Mouse (Mus musculus) limb, embryonic 15.5 days (tissue): ENCODE results near the gene Cdk10. TPM values are rescaled to one million over a fixed set of nuclear protein-coding genes. Genes with fewer than 3 reads are reported as not detected.

ENCODE experiments used
- ATAC-seq: fragments of 200-750 bp; cut with Nextera tagmentation; 2 replicates; pipeline ENCODE4 v1.8.0; 2017; ENCODE audit warnings: low read depth, moderate TSS enrichment; ENCODE audit not compliant: insufficient number of reproducible peaks, low FRiP score, low TSS enrichment
- H3K27ac ChIP-seq: fragments of 300-500 bp; sonication (generic); 2 replicates; pipeline ENCODE4 v1.5.1; 2015; ENCODE audit warnings: moderate library complexity, mild to moderate bottlenecking, inconsistent platforms
- H3K27me3 ChIP-seq: fragments of 300-500 bp; sonication (generic); 2 replicates; pipeline ENCODE4 v1.6.1; 2015; ENCODE audit warnings: inconsistent platforms
- H3K36me3 ChIP-seq: fragments of 300-500 bp; sonication (generic); 2 replicates; pipeline ENCODE4 v1.6.1; 2015; ENCODE audit warnings: inconsistent platforms
- H3K4me1 ChIP-seq: fragments of 300-500 bp; sonication (generic); 2 replicates; pipeline ENCODE4 v1.6.1; 2015; ENCODE audit warnings: inconsistent platforms
- H3K4me2 ChIP-seq: fragments of 300-500 bp; sonication (generic); 2 replicates; pipeline ENCODE4 v1.6.1; 2015; ENCODE audit warnings: mild to moderate bottlenecking, inconsistent platforms
- H3K4me3 ChIP-seq: fragments of 300-500 bp; sonication (generic); 2 replicates; pipeline ENCODE4 v1.5.1; 2015; ENCODE audit warnings: mild to moderate bottlenecking, inconsistent platforms
- H3K9ac ChIP-seq: fragments of 300-500 bp; sonication (generic); 2 replicates; pipeline ENCODE4 v1.6.1; 2015; ENCODE audit warnings: inconsistent platforms
- H3K9me3 ChIP-seq: fragments of 300-500 bp; sonication (generic); 2 replicates; pipeline ENCODE4 v1.6.1; 2016; ENCODE audit warnings: inconsistent platforms
- WGBS: fragments of 180-500 bp; shearing (Covaris S2); methylation state at CpG from one replicate; pipeline ENCODE4 v1.1.7; 2015; 5-methylcytosine and 5-hydroxymethylcytosine counted together
- polyA plus RNA-seq: library from polyadenylated mRNA; unstranded; fragments of >200 nt; fragmentation: Nextera tagmentation; extraction: Ambion mirVana; gene quantifications from 2 replicates; pipeline ENCODE4 v1.2.1, GENCODE M21; 2015

Cdk10 gene
- polyA plus RNA-seq, 1 experiment from 2014 or later: 30.0 TPM

DNA sequence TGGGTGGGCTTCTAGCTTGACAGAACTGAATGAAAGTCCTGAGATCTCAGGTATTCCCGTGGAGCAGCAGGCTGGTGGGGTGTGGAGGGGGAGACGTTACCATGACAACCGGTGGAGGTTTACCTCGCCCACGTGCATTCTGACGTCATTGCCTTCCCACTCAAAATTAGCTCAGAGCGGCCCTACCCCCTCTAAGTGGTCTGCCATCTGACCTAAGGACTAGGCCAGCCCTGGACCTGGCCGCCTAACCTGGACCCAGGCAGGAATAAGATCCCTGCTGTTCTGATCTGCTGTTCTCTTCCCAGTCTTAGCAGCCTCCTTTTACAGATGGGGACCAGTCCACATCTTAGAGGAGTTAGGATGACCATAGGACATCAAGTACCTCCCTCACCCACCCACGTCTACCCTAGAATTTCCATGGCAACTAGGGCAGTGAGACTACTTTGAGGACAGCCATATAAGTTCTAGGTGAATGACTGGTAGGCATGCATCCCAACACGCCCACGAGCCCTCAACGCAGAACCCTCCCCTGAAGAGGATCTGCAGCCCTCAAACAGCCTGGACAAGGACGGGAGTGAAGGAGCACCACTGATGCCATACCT lies 10.4 kb downstream of the Cdk10 start:
- peak overlapping the region; percentile 51 for H3K9ac ChIP-seq
- H3K4me3 ChIP-seq: peak overlapping the region; percentile 54
- no peak for ATAC-seq
- no peak overlapping the region for H3K27ac ChIP-seq
- H3K4me2 ChIP-seq: peak overlapping the region; percentile 94
- peaks cover 5% of the 10 kb centered on the region; the same call in 1 of the 2 replicates for H3K36me3 ChIP-seq
- peaks cover 29% of the 10 kb centered on the region for H3K4me1 ChIP-seq
- no peaks in the 10 kb centered on the region for H3K9me3 ChIP-seq
- 29% methylated on average over 13 of the region's 13 CpGs for WGBS
- H3K27me3 ChIP-seq: peaks cover 32% of the 10 kb centered on the region

DNA sequence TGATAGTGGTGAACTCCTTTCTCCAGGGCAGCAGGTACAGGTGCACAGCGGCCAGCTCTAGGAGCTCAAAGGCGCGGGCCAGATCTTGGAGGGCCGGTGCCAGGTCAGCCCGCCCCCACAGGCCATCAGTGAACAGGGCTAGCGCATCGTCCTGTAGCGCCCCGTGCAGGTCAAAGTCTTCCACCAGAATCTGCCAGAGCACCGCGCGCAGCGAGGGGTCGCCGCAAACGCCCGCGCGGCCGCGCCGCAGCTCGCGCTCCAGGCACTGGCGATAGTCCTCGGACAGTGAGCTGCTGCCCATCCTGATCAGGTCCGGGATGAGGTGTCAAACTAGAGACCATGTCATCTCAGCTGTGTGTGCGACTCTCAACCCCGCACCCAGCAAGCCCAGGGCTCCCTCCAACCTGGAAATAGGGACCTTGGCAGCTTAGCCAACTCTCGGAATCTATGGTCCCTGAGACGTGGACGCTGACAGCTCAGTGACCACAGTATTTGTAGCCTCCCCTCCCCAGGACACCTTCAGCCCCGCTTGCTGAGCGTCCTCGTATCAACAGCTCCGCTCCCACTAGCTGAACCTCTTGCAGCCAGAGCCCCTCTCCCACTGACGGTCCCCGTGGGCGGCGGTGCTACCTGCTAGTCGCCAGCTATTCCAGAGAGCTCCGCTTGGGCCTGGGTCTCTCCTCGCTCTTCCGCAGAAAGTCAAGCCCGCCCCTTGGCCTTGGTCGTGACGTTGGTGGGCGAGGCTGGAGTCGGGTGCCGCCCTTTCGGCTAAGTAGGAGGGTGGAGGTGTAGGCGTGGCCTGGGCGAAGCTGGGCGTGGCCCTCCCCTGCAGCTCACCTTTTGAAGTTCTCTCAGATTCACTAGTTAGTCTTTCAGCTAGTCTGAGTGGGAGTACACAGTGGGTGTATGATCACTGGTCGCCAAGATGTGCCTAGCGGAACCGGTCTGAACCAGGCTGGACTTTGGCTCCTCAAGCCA lies 11.2 kb downstream of the Cdk10 start, which contains the start of gene Spata2l:
Gene Spata2l, minus strand, starts transcription at position 714 of the 978 bp plus-strand sequence.
- H3K27me3 ChIP-seq: peaks cover 32% of the 10 kb centered on the region
- no peaks in the 10 kb centered on the region for H3K36me3 ChIP-seq
- H3K4me2 ChIP-seq: peak within 1 kb of the TSS; percentile 94
- 2% methylated on average over 57 of the region's 57 CpGs for WGBS
- peak within 1 kb of the TSS; percentile 54 for H3K4me3 ChIP-seq
- H3K9ac ChIP-seq: peak within 1 kb of the TSS; percentile 51
- H3K4me1 ChIP-seq: peaks cover 29% of the 10 kb centered on the region
- peak; percentile 70 for ATAC-seq
- H3K27ac ChIP-seq: no peak within 1 kb of the TSS
- no peaks in the 10 kb centered on the region for H3K9me3 ChIP-seq

DNA sequence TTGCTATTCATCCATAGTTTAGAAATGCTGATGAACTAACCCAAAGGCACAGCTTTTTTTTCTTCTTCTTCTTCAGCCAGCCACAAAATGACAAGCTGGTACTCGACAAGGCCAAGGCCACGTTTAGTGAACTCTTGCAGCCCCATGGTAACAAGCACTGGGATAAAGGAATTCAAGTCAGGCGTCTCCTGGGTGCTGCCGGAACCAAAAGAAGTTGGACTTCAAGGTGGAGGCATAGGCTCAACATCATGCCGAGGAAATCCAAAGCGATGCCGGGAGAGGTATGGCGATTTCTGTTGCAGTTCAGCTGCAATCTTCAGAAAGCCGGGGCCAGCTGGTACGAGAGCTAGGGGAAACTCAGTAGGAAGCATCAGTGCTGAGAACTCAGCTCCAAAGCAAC lies 14.8 kb downstream of the Cdk10 start:
- Histone ChIP-seq H3K36me3 (peaks cover 30% of the 10 kb centered on the region), H3K9ac (no peak overlapping the region), H3K4me3 (no peak overlapping the region), H3K4me2 (no peak overlapping the region), H3K27ac (no peak overlapping the region), H3K27me3 (peaks cover 13% of the 10 kb centered on the region), H3K4me1 (peaks cover 18% of the 10 kb centered on the region), H3K9me3 (no peaks in the 10 kb centered on the region)
- 89% methylated on average over 10 of the region's 10 CpGs for WGBS
- ATAC-seq: no peak

DNA sequence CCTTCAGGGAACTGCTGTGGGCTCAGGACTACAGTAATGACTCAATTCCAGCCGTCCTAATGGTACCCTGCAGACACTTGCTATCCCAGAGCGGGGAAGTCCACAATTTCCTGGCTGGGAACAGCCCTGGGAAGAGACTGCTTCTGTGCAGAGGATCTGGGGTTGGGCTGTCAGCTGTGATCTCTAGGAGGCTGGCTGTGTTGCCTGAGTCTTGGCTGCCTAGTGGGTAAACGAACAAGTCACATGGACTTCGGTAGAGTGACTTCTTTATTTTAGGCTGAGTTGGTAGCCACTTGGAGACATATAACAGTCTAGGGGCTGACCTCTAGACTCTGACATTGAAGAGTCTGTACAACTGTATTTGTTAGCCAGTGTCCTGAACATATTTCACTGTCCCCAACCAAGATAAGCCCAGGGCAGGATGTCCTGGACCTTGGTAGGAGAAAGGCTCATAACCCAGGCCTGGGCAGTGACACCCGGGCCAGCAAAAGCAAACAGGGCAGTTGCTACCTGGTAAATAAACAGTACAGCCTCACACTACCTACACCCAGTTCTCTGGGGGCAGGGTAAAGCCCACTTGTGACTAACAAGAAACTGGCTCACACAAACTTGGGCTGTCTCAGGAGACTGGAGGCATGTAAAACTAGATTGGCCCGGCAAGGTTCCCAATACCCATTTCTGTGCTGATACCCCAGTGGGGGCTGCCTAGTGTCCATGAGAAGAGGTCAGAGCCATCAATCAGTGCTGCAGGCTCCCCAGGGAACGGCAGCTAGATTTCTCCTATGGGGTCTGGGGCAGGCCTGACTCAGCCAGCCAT lies 17.7 kb downstream of the Cdk10 start:
- Histone ChIP-seq H3K4me1 (no peaks in the 10 kb centered on the region), H3K9me3 (no peaks in the 10 kb centered on the region), H3K4me3 (no peak overlapping the region), H3K9ac (no peak overlapping the region), H3K36me3 (peaks cover 59% of the 10 kb centered on the region), H3K27me3 (no peaks in the 10 kb centered on the region), H3K27ac (no peak overlapping the region), H3K4me2 (no peak overlapping the region)
- 80% methylated on average over 7 of the region's 7 CpGs for WGBS
- ATAC-seq: no peak

DNA sequence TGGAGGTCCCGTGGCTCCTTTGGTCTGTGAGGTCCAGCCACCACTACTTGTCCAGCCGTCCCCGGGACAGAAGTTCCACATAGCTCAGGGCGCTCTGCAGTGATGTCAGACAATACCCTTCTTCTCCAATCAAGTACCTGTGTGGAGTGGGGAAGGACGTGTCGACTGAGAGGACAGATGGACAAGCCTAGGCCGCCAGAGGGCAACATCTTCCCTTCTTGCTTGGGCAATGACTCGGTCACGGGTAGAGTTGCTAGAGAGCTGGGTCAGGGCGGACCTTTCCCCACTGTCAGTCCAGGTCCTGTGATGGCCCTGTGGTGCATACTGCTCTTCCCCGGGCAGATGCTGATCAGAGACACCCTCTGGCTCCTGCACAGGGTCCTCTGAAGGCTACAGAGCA lies 18.4 kb downstream of the Cdk10 start:
- Histone ChIP-seq H3K27me3 (no peaks in the 10 kb centered on the region), H3K36me3 (peaks cover 66% of the 10 kb centered on the region), H3K9ac (no peak overlapping the region), H3K27ac (no peak overlapping the region), H3K4me1 (no peaks in the 10 kb centered on the region), H3K4me2 (no peak overlapping the region), H3K4me3 (no peak overlapping the region), H3K9me3 (no peaks in the 10 kb centered on the region)
- ATAC-seq: 0 out of 2 replicates have a peak, but pooled peaks have one; percentile 42
- 65% methylated on average over 11 of the region's 11 CpGs for WGBS

DNA sequence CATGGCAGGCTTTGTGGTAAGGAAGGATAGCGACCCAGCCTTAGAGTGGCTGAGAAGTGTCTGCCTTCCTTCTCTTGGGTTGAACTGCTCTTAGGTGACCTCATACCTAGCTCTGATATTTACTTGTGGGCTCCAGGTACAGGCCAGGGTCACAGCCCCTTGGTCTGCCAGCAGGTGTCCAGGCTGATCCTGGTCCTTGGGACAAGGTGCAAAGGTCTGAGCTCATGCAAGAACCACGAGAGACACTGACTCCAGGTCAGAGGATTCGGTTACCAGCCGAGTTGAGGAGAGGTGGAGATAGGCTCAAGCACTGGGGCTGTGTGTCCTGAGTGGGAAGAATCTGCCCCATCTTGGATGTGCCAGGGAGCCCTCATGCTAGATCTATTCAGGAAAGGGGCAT lies 19.7 kb downstream of the Cdk10 start:
- H3K36me3 ChIP-seq: peaks cover 79% of the 10 kb centered on the region
- H3K27me3 ChIP-seq: no peaks in the 10 kb centered on the region
- 90% methylated on average over 4 of the region's 4 CpGs for WGBS
- H3K27ac ChIP-seq: no peak overlapping the region
- no peaks in the 10 kb centered on the region for H3K9me3 ChIP-seq
- no peak for ATAC-seq
- H3K4me1 ChIP-seq: no peaks in the 10 kb centered on the region
- H3K4me3 ChIP-seq: no peak overlapping the region
- no peak overlapping the region for H3K9ac ChIP-seq
- no peak overlapping the region for H3K4me2 ChIP-seq

DNA sequence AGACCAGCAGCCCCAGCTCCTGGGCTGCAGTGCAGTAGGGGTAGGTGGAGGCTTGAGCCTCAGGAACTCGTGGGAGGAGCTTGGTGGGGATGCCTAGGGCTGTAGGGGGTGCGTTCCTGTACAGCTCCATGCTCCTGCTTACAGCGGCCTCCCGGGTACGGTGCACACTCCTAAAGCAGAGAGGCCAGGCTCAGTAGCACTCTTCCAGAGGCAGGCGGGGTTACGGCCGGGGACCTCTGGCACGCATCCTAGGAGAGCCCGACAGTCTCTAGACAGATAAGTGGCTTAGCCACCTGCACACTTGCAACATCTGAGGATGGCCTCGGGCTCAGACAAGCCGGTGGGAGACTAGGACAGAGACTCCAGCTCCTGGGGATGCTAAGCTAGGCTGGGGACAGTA lies 20.9 kb downstream of the Cdk10 start:
- no peak overlapping the region for H3K4me2 ChIP-seq
- H3K36me3 ChIP-seq: peaks cover 89% of the 10 kb centered on the region
- no peaks in the 10 kb centered on the region for H3K27me3 ChIP-seq
- WGBS: 89% methylated on average over 12 of the region's 12 CpGs
- no peak for ATAC-seq
- H3K4me1 ChIP-seq: no peaks in the 10 kb centered on the region
- H3K4me3 ChIP-seq: no peak overlapping the region
- no peak overlapping the region for H3K27ac ChIP-seq
- no peak overlapping the region for H3K9ac ChIP-seq
- H3K9me3 ChIP-seq: no peaks in the 10 kb centered on the region

DNA sequence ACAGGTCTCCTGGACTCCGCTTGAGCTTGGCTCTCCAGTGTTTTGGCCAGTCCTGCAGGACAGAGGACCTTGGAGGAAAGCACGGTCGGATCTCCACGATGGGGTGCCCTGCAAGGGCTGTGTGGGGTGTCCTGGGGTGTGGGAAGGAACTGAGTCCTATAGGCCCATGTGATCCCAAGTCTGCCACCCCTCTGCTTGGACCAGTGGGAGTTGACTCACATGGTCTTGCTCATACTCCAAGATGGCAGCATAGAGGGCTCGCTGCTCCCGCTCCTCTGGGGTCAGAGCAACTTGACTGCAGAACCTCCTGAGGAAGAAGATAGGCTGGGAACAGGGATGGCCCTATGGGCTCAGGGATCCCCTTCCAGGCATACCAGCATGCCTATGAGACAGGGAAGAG lies 23.1 kb downstream of the Cdk10 start:
- Histone ChIP-seq H3K27ac (no peak overlapping the region), H3K27me3 (no peaks in the 10 kb centered on the region), H3K4me3 (no peak overlapping the region), H3K9ac (no peak overlapping the region), H3K9me3 (no peaks in the 10 kb centered on the region), H3K36me3 (peaks cover 93% of the 10 kb centered on the region), H3K4me1 (peaks cover 8% of the 10 kb centered on the region), H3K4me2 (no peak overlapping the region)
- no peak for ATAC-seq
- 98% methylated on average over 6 of the region's 6 CpGs for WGBS

DNA sequence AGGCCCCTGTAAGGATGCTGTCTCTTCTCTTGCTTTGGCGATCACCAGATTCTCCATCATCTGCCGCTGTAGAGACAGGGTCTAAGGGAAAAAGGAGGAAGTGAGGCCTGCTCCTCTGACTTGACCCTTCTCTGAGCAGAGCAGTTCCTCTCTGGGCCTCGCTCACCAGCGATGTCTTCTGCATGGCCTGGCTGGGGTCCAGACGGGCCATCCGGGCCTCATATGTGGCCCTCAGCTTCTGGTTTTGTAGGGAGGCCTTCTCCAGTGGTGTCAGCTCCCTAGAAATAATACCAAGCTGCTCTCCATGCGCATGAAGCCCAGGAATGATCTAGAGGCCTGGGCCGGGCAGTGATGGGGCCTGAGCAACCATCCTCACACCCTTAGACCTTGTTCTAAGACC lies 24.0 kb downstream of the Cdk10 start:
- H3K4me2 ChIP-seq: no peak overlapping the region
- no peak overlapping the region for H3K9ac ChIP-seq
- 88% methylated on average over 8 of the region's 8 CpGs for WGBS
- H3K27me3 ChIP-seq: no peaks in the 10 kb centered on the region
- no peaks in the 10 kb centered on the region for H3K9me3 ChIP-seq
- H3K4me1 ChIP-seq: peaks cover 15% of the 10 kb centered on the region
- H3K36me3 ChIP-seq: peaks cover 85% of the 10 kb centered on the region
- H3K27ac ChIP-seq: no peak overlapping the region
- H3K4me3 ChIP-seq: no peak overlapping the region
- no peak for ATAC-seq

DNA sequence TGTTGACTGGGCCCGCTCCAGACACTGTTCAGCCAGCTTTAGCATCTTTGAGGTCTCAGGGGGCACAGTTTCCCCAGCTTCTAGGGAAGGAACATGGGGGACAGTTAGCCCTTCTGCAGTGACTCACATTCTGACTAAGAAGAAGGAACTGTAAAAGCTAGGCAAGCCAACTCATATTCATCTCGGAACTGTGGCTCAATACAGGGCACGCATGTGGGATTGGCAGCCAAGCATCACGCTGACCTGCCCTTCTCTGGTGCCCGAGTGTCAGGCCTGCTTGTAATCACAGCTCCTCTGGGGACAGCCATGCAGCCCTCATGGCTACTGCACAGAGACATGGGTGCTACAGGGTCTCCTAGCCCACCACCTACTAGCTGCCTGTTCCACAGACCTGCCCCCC lies 26.3 kb downstream of the Cdk10 start:
- H3K4me3 ChIP-seq: no peak overlapping the region
- H3K4me2 ChIP-seq: no peak overlapping the region
- 96% methylated on average over 5 of the region's 5 CpGs for whole genome bisulfite sequencing
- H3K9ac ChIP-seq: no peak overlapping the region
- peaks cover 29% of the 10 kb centered on the region for H3K4me1 ChIP-seq
- no peak overlapping the region for H3K27ac ChIP-seq
- H3K9me3 ChIP-seq: no peaks in the 10 kb centered on the region
- no peaks in the 10 kb centered on the region for H3K27me3 ChIP-seq
- no peak for ATAC-seq
- H3K36me3 ChIP-seq: peaks cover 64% of the 10 kb centered on the region

DNA sequence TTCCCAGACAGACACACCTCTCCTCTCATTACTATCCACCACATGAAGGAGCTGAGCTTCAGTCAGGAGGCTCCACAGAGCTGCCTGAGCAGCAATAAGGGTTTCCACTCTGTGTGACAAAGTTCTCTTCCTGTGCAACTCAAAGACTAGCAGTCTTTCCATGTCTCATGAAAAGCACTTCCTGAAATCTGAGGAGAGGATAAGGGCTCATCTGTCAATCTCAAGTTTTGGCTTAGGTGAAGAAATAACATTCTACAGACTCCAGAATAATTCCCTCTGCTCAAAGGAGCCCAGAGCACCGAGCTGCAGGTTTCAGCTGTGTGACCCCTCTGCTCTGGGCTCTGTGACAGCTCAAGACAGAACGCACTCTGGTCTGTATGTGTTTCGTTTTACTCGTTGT lies 28.3 kb downstream of the Cdk10 start:
- H3K36me3 ChIP-seq: peaks cover 64% of the 10 kb centered on the region
- no peaks in the 10 kb centered on the region for H3K27me3 ChIP-seq
- no peak for ATAC-seq
- H3K4me3 ChIP-seq: peak overlapping the region; percentile 94
- H3K4me1 ChIP-seq: peaks cover 35% of the 10 kb centered on the region
- peak overlapping the region; percentile 92 for H3K4me2 ChIP-seq
- H3K27ac ChIP-seq: peak overlapping the region; percentile 90
- H3K9ac ChIP-seq: peak overlapping the region; percentile 98; the same call in 1 of the 2 replicates
- 41% methylated on average over 4 of the region's 4 CpGs for WGBS
- no peaks in the 10 kb centered on the region for H3K9me3 ChIP-seq
